Mouse (Mus musculus): ENCODE measurements at regions not wholly inside any gene's neighbourhood (a gene's known extent, or its start where the extent isn't known, plus 50 kb on each side); places are given as distances from the start of the nearest gene placed in this dataset.
A peak's percentile ranks its signal among the peaks of the same experiment; 100 is the strongest.

GRCm38 (mm10) chr2:117618063-117618462 lies 275.3 kb upstream of the Rasgrp1 start:
- Histone ChIP-seq H3K36me3 (ENCODE audit: control insufficient read depth, insufficient read depth, low read length) (no peaks in the 10 kb centered on the region), H3K4me1 (ENCODE audit: control insufficient read depth, insufficient read depth, insufficient read length, low read length) (no peaks in the 10 kb centered on the region), H3K27ac (ENCODE audit: insufficient read depth, low read depth, low read length) (no peak overlapping the region), H3K4me3 (ENCODE audit: low read depth, low read length) (no peak overlapping the region), H3K27me3 (ENCODE audit: control insufficient read depth, insufficient read depth, low read length) (no peaks in the 10 kb centered on the region)
- WGBS: 62% methylated on average over 3 of the region's 3 CpGs
- no peak for TF ChIP-seq CTCF (IDR thresholded peaks at IDR 0.05; ENCODE audit: extremely low read depth, insufficient read length, insufficient replicate concordance, low read depth, low read length)
- TF ChIP-seq POLR2A (IDR thresholded peaks at IDR 0.05; ENCODE audit: low read depth, low read length): no peak

GRCm38 (mm10) chr2:117623955-117624354 lies 281.2 kb upstream of the Rasgrp1 start:
- H3K27ac ChIP-seq (ENCODE audit: insufficient read depth, low read depth, low read length): no peak overlapping the region
- no peaks in the 10 kb centered on the region for H3K4me1 ChIP-seq (ENCODE audit: control insufficient read depth, insufficient read depth, insufficient read length, low read length)
- no peak for TF ChIP-seq POLR2A (IDR thresholded peaks at IDR 0.05; ENCODE audit: low read depth, low read length)
- TF ChIP-seq CTCF (IDR thresholded peaks at IDR 0.05; ENCODE audit: extremely low read depth, insufficient read length, insufficient replicate concordance, low read depth, low read length): peak; percentile 22; the same call in 1 of the 2 replicates
- no peaks in the 10 kb centered on the region for H3K36me3 ChIP-seq (ENCODE audit: control insufficient read depth, insufficient read depth, low read length)
- 45% methylated on average over 3 of the region's 3 CpGs for WGBS
- H3K27me3 ChIP-seq (ENCODE audit: control insufficient read depth, insufficient read depth, low read length): no peaks in the 10 kb centered on the region
- H3K4me3 ChIP-seq (ENCODE audit: low read depth, low read length): no peak overlapping the region

- H3K27me3 ChIP-seq (ENCODE audit: control insufficient read depth, insufficient read depth, low read length): no peaks in the 10 kb centered on the region
Measured at GRCm38 (mm10) chr2:117634906-117635305, 292.1 kb upstream of the Rasgrp1 start.

DNA sequence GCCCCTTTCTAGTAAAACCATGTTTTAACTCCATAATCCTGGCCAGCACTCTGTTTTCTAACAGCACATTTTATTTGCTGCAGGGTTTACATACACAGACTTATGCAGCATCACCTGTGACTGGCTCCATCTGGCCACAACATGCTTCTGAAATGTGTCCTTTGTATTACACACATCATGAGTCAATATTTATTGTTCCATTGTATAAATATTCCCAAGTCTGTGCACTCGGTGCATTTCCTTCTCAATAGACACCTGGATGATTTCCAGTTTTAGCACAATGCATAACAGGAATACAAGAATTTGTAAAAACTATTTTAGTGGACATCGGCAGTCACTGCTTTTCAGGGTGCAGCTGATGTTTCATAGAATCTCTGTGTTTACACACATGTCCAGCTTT lies 294.6 kb upstream of the Rasgrp1 start:
- H3K4me3 ChIP-seq (ENCODE audit: low read depth, low read length): no peak overlapping the region
- no peak overlapping the region for H3K27ac ChIP-seq (ENCODE audit: insufficient read depth, low read depth, low read length)
- WGBS: 44% methylated on average over 2 of the region's 2 CpGs
- H3K4me1 ChIP-seq (ENCODE audit: control insufficient read depth, insufficient read depth, insufficient read length, low read length): no peaks in the 10 kb centered on the region
- TF ChIP-seq CTCF (IDR thresholded peaks at IDR 0.05; ENCODE audit: extremely low read depth, insufficient read length, insufficient replicate concordance, low read depth, low read length) (no peak), POLR2A (IDR thresholded peaks at IDR 0.05; ENCODE audit: low read depth, low read length) (no peak)
- H3K27me3 ChIP-seq (ENCODE audit: control insufficient read depth, insufficient read depth, low read length): no peaks in the 10 kb centered on the region
- H3K36me3 ChIP-seq (ENCODE audit: control insufficient read depth, insufficient read depth, low read length): no peaks in the 10 kb centered on the region

More at GRCm38 (mm10) chr2:117634906-117635305, 292.1 kb upstream of the Rasgrp1 start:
- H3K4me1 ChIP-seq (ENCODE audit: control insufficient read depth, insufficient read depth, insufficient read length, low read length): no peaks in the 10 kb centered on the region
- H3K36me3 ChIP-seq (ENCODE audit: control insufficient read depth, insufficient read depth, low read length): no peaks in the 10 kb centered on the region
- H3K4me3 ChIP-seq (ENCODE audit: low read depth, low read length): no peak overlapping the region
- TF ChIP-seq POLR2A (IDR thresholded peaks at IDR 0.05; ENCODE audit: low read depth, low read length) (no peak), CTCF (IDR thresholded peaks at IDR 0.05; ENCODE audit: extremely low read depth, insufficient read length, insufficient replicate concordance, low read depth, low read length) (no peak)
- H3K27ac ChIP-seq (ENCODE audit: insufficient read depth, low read depth, low read length): no peak overlapping the region
- WGBS: 63% methylated on average over 4 of the region's 4 CpGs

GRCm38 (mm10) chr2:117652101-117652500 lies 309.3 kb upstream of the Rasgrp1 start:
- Histone ChIP-seq H3K4me1 (ENCODE audit: control insufficient read depth, insufficient read depth, insufficient read length, low read length) (no peaks in the 10 kb centered on the region), H3K27me3 (ENCODE audit: control insufficient read depth, insufficient read depth, low read length) (no peaks in the 10 kb centered on the region), H3K4me3 (ENCODE audit: low read depth, low read length) (no peak overlapping the region), H3K36me3 (ENCODE audit: control insufficient read depth, insufficient read depth, low read length) (no peaks in the 10 kb centered on the region), H3K27ac (ENCODE audit: insufficient read depth, low read depth, low read length) (no peak overlapping the region)
- TF ChIP-seq POLR2A (IDR thresholded peaks at IDR 0.05; ENCODE audit: low read depth, low read length) (no peak), CTCF (IDR thresholded peaks at IDR 0.05; ENCODE audit: extremely low read depth, insufficient read length, insufficient replicate concordance, low read depth, low read length) (no peak)

DNA sequence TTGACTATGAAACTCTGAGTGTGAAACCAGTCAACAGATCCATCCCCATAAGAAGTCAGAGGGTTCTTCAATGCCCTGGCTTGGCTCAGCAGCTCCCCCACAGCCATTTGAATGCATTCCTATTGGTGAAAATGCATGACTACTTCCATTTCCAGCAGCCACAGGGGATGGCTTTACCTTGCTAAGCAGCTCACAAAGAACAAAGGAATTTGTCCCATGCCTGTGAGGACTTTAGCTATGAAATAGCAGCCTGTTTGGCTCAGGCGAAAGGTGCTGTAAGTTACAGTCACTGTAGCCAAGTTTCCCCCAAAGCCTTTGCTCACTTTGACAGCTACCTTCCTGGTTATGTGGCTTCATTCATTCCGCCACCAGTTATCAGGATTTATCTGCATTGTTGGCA lies 309.8 kb upstream of the Rasgrp1 start:
- TF ChIP-seq CTCF (IDR thresholded peaks at IDR 0.05; ENCODE audit: extremely low read depth, insufficient read length, insufficient replicate concordance, low read depth, low read length) (no peak), POLR2A (IDR thresholded peaks at IDR 0.05; ENCODE audit: low read depth, low read length) (no peak)
- WGBS: 59% methylated on average over 2 of the region's 2 CpGs
- Histone ChIP-seq H3K27ac (ENCODE audit: insufficient read depth, low read depth, low read length) (no peak overlapping the region), H3K4me1 (ENCODE audit: control insufficient read depth, insufficient read depth, insufficient read length, low read length) (no peaks in the 10 kb centered on the region), H3K27me3 (ENCODE audit: control insufficient read depth, insufficient read depth, low read length) (no peaks in the 10 kb centered on the region), H3K36me3 (ENCODE audit: control insufficient read depth, insufficient read depth, low read length) (no peaks in the 10 kb centered on the region), H3K4me3 (ENCODE audit: low read depth, low read length) (no peak overlapping the region)

DNA sequence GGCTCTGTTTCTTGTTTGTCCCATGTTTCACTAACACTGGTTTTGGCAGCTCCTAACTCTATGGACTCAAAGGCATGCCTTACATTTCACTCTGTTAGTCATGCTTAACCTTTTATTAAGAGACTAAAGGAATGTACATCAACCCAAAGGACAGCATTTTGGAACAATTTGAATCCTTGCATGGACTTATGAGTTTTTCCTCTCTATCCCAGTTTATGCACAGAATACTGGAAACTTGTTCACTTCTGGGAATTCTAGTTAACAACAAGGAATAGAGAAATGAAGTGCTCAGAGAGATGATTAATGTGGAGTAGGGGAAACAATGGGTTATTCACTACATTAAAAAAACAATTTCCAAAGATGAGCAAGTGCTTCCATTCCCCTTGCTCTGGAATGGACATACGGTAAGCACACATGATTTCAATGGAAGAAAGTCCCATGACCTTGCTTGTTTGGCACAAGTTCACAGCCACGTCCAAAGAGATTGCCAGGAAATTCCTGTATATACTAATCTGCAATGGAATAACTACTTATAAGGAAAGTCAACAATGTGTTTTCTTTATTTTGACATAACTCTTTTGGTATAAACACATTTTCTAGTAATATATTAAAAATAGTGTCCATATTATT lies 313.9 kb upstream of the Rasgrp1 start:
- 56% methylated on average over 2 of the region's 2 CpGs for WGBS
- no peak overlapping the region for H3K4me3 ChIP-seq (ENCODE audit: low read depth, low read length)
- H3K27ac ChIP-seq (ENCODE audit: insufficient read depth, low read depth, low read length): no peak overlapping the region
- TF ChIP-seq CTCF (IDR thresholded peaks at IDR 0.05; ENCODE audit: extremely low read depth, insufficient read length, insufficient replicate concordance, low read depth, low read length): no peak
- no peak for TF ChIP-seq POLR2A (IDR thresholded peaks at IDR 0.05; ENCODE audit: low read depth, low read length)
- no peaks in the 10 kb centered on the region for H3K4me1 ChIP-seq (ENCODE audit: control insufficient read depth, insufficient read depth, insufficient read length, low read length)
- no peaks in the 10 kb centered on the region for H3K27me3 ChIP-seq (ENCODE audit: control insufficient read depth, insufficient read depth, low read length)
- no peaks in the 10 kb centered on the region for H3K36me3 ChIP-seq (ENCODE audit: control insufficient read depth, insufficient read depth, low read length)

Data from small intestine, adult 2 months (tissue).